Mouse (Mus musculus): Measurements from ENCODE around the gene Mtln. TPM values are rescaled to one million over a fixed set of nuclear protein-coding genes. Genes with fewer than 3 reads are reported as not detected.

Gene Mtln
- 35.9 and 38.2 TPM in 2 replicates for polyA plus RNA-seq (2015; fragmentation: Nextera tagmentation; extraction: Ambion mirVana)

DNA sequence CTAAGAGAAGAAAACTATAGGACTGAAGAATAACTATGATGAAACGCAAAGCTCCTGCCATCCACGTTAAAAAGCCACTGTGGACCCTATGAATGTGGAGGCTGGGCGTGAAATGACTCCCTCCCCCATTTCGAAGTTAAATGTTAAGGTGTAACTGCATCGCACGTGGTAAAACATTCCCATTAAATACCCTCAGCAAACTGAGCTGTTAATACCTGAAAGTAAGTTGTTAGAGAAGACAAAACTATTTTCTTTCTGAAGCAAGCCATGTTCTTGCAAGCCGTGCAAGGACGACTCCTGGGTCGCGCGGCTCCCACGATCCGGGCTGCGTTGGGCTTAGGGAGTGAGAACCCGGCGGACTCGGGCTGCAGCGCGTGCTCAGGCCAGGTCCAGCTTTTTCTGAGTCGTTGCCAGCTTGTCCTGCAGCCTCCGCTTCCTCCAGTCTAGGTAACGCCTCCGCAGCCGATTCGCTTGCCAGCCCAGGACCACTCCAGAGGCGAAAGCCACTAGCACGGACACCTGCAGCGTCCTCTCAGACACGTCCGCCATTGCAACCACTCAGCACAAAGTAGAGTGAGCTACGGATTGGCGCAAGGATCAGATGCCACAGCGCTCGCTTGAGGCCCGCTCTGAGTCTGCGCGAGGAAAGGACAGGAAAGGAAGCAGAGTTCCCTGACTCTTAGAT is at the start of gene Mtln:
Mtln (minus strand) TSS at position 570 of the 685 bp plus-strand sequence.
- no peaks in the 10 kb centered on the region for H3K36me3 ChIP-seq
- H3K9me3 ChIP-seq (replicated peaks) = no peaks in the 10 kb centered on the region
- peak; percentile 94 for ATAC-seq (replicated peaks; ENCODE audit: low FRiP score)
- no peaks in the 10 kb centered on the region for H3K27me3 ChIP-seq
- H3K27ac ChIP-seq = peak within 1 kb of the TSS; percentile 96
- H3K4me3 ChIP-seq (replicated peaks) = peak within 1 kb of the TSS; percentile 79
- H3K4me1 ChIP-seq = peaks cover 26% of the 10 kb centered on the region
- peak within 1 kb of the TSS; percentile 67 for H3K4me2 ChIP-seq
- H3K9ac ChIP-seq = peak within 1 kb of the TSS; percentile 80
- 1% methylated on average over 37 of the region's 37 CpGs for WGBS

GRCm38 (mm10) chr2:127841402-127841801 is 49.1 kb upstream of the Mtln start:
- no peak overlapping the region for H3K27ac ChIP-seq
- no peaks in the 10 kb centered on the region for H3K4me1 ChIP-seq
- H3K9ac ChIP-seq = no peak overlapping the region
- H3K27me3 ChIP-seq = peaks cover 55% of the 10 kb centered on the region
- no peaks in the 10 kb centered on the region for H3K9me3 ChIP-seq (replicated peaks)
- ATAC-seq (replicated peaks; ENCODE audit: low FRiP score) = no peak
- H3K4me3 ChIP-seq (replicated peaks) = no peak overlapping the region
- H3K36me3 ChIP-seq = no peaks in the 10 kb centered on the region
- H3K4me2 ChIP-seq = no peak overlapping the region
- 73% methylated on average over 1 of the region's 1 CpGs for WGBS

GRCm38 (mm10) chr2:127839425-127839824 is 47.1 kb upstream of the Mtln start:
- no peak overlapping the region for H3K9ac ChIP-seq
- no peaks in the 10 kb centered on the region for H3K9me3 ChIP-seq (replicated peaks)
- H3K4me1 ChIP-seq = no peaks in the 10 kb centered on the region
- H3K27ac ChIP-seq = no peak overlapping the region
- H3K27me3 ChIP-seq = peaks cover 61% of the 10 kb centered on the region
- no peaks in the 10 kb centered on the region for H3K36me3 ChIP-seq
- H3K4me2 ChIP-seq = no peak overlapping the region
- 18% methylated on average over 11 of the region's 11 CpGs for WGBS
- ATAC-seq (replicated peaks; ENCODE audit: low FRiP score) = no peak
- H3K4me3 ChIP-seq (replicated peaks) = no peak overlapping the region

GRCm38 (mm10) chr2:127838576-127838975 is 46.3 kb upstream of the Mtln start, which contains the start of gene Acoxl:
Gene Acoxl, plus strand, starts transcription at chr2:127838876.
- no peaks in the 10 kb centered on the region for H3K4me1 ChIP-seq

GRCm38 (mm10) chr2:127832833-127833190 is 40.5 kb upstream of the Mtln start:
- H3K9me3 ChIP-seq (replicated peaks) = no peaks in the 10 kb centered on the region
- H3K36me3 ChIP-seq = peaks cover 4% of the 10 kb centered on the region; the same call in 1 of the 2 replicates
- no peak overlapping the region for H3K9ac ChIP-seq
- no peak for ATAC-seq (replicated peaks; ENCODE audit: low FRiP score)
- no peak overlapping the region for H3K4me3 ChIP-seq (replicated peaks)
- H3K4me2 ChIP-seq = no peak overlapping the region
- 13% methylated on average over 2 of the region's 2 CpGs for whole genome bisulfite sequencing
- H3K27ac ChIP-seq = no peak overlapping the region
- H3K4me1 ChIP-seq = peaks cover 13% of the 10 kb centered on the region
- H3K27me3 ChIP-seq = peaks cover 19% of the 10 kb centered on the region

More at GRCm38 (mm10) chr2:127838576-127838975, 46.3 kb upstream of the Mtln start, which contains the start of gene Acoxl:
- no peak within 1 kb of the TSS for H3K4me3 ChIP-seq (replicated peaks)
- no peak for ATAC-seq (replicated peaks; ENCODE audit: low FRiP score)
- no peak within 1 kb of the TSS for H3K9ac ChIP-seq
- no peak within 1 kb of the TSS for H3K27ac ChIP-seq
- H3K9me3 ChIP-seq (replicated peaks) = no peaks in the 10 kb centered on the region
- peaks cover 64% of the 10 kb centered on the region for H3K27me3 ChIP-seq
- H3K36me3 ChIP-seq = no peaks in the 10 kb centered on the region
- WGBS = 71% methylated on average over 7 of the region's 7 CpGs
- no peak within 1 kb of the TSS for H3K4me2 ChIP-seq

DNA sequence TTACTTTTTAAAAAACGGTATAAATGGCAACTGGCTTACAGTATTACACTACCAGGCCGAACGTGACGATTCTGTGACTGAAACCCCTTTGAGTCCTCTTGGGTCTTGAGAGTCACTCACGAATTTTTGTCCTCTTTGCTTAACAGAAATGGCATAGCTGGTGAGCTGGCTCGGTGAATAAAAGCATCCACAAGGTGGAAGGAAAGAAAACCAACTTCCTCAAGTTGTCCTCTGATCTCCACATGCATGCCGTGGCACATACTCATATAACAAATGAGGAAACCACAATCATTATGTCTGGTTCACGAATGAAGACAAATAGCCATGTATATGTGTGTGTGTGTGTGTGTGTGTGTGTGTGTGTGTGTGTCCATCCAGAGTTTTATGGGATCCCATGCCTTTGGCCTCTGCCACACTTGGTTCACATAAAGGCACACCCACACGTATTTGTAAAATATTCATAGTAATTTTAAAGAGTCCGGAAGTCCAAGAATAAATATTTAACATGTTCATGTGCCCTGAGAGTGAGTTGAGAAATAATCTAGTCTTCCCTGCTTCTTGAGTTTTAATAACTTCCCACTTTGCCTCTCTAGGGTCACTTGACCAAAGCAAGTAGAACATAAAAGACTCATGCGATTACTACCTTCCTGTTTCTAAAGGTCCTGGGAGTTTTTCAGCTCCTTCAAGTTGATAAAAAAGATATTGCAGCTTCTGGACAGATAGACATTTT is 40.0 kb upstream of the Mtln start:
- peak; percentile 22; the same call in 1 of the 2 replicates for ATAC-seq (replicated peaks; ENCODE audit: low FRiP score)
- H3K4me1 ChIP-seq = peaks cover 13% of the 10 kb centered on the region
- H3K36me3 ChIP-seq = peaks cover 5% of the 10 kb centered on the region
- H3K27ac ChIP-seq = no peak overlapping the region
- H3K4me2 ChIP-seq = peak overlapping the region; percentile 67
- WGBS = 40% methylated on average over 11 of the region's 11 CpGs
- peaks cover 14% of the 10 kb centered on the region for H3K27me3 ChIP-seq
- no peaks in the 10 kb centered on the region for H3K9me3 ChIP-seq (replicated peaks)
- H3K9ac ChIP-seq = 0 out of 2 replicates have a peak overlapping the region, but pooled peaks have one; percentile 29
- H3K4me3 ChIP-seq (replicated peaks) = peak overlapping the region; percentile 74

DNA sequence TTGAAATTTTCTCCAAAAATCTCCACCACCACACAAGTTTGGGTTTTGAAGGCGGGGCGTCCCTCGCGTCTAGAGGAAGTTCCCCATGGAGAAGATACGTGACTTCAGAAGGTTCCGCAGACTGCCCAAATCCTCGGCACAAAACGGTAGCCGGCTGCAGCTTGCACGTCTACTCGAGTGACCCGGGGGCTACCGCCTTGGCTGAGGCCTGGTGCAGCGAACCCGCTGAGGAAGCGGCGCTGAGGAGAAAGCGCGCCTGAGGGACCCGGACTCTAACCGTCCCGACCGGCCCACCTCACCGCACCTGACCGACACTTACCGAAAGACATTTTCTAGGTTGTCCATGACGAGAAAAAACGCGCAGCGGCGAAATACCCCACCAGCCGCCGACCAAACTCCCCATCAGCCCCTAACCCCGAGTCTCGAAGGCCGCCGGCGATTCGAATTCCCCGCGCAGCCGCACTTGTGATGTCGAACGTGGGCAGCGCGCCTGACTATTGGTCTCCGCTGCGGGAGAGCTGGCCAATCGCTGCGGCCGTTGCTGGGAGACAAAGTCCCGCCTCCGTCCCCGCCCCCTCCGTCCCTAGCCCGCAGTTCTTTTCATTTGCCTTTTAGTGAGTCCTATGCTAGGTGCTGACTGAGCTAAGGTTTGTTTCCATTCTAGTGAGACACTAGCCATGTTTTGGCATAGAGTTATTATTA is 39.3 kb upstream of the Mtln start, which contains the start of gene Bub1:
Bub1 (minus strand) TSS at position 465 of the 702 bp plus-strand sequence.
- WGBS = under 1% methylated on average over 56 of the region's 56 CpGs
- peaks cover 10% of the 10 kb centered on the region; the same call in 1 of the 2 replicates for H3K27me3 ChIP-seq
- peaks cover 13% of the 10 kb centered on the region for H3K4me1 ChIP-seq
- H3K9me3 ChIP-seq (replicated peaks) = no peaks in the 10 kb centered on the region
- peak within 1 kb of the TSS; percentile 74 for H3K4me3 ChIP-seq (replicated peaks)
- H3K4me2 ChIP-seq = peak within 1 kb of the TSS; percentile 67
- peaks cover 10% of the 10 kb centered on the region for H3K36me3 ChIP-seq
- H3K27ac ChIP-seq = no peak within 1 kb of the TSS
- ATAC-seq (replicated peaks; ENCODE audit: low FRiP score) = peak; percentile 99
- H3K9ac ChIP-seq = peak within 1 kb of the TSS; percentile 53

GRCm38 (mm10) chr2:127789651-127790270 is 2.5 kb downstream of the Mtln start:
- H3K27me3 ChIP-seq = no peaks in the 10 kb centered on the region
- 23% methylated on average over 9 of the region's 9 CpGs for WGBS
- peak overlapping the region; percentile 84 for H3K4me3 ChIP-seq (replicated peaks)
- no peaks in the 10 kb centered on the region for H3K36me3 ChIP-seq
- no peak for ATAC-seq (replicated peaks; ENCODE audit: low FRiP score)
- H3K9ac ChIP-seq = peak overlapping the region; percentile 71; the same call in 1 of the 2 replicates
- H3K4me1 ChIP-seq = peaks cover 26% of the 10 kb centered on the region
- no peaks in the 10 kb centered on the region for H3K9me3 ChIP-seq (replicated peaks)
- H3K4me2 ChIP-seq = peak overlapping the region; percentile 72
- H3K27ac ChIP-seq = no peak overlapping the region

GRCm38 (mm10) chr2:127789138-127789537 is 3.1 kb downstream of the Mtln start:
- Histone ChIP-seq H3K9ac (peak overlapping the region; percentile 71), H3K4me3 (replicated peaks) (peak overlapping the region; percentile 84), H3K27me3 (no peaks in the 10 kb centered on the region), H3K4me1 (peaks cover 26% of the 10 kb centered on the region), H3K27ac (peak overlapping the region; percentile 67), H3K9me3 (replicated peaks) (no peaks in the 10 kb centered on the region), H3K4me2 (peak overlapping the region; percentile 72), H3K36me3 (no peaks in the 10 kb centered on the region)
- WGBS = 5% methylated on average over 11 of the region's 11 CpGs
- ATAC-seq (replicated peaks; ENCODE audit: low FRiP score) = no peak

DNA sequence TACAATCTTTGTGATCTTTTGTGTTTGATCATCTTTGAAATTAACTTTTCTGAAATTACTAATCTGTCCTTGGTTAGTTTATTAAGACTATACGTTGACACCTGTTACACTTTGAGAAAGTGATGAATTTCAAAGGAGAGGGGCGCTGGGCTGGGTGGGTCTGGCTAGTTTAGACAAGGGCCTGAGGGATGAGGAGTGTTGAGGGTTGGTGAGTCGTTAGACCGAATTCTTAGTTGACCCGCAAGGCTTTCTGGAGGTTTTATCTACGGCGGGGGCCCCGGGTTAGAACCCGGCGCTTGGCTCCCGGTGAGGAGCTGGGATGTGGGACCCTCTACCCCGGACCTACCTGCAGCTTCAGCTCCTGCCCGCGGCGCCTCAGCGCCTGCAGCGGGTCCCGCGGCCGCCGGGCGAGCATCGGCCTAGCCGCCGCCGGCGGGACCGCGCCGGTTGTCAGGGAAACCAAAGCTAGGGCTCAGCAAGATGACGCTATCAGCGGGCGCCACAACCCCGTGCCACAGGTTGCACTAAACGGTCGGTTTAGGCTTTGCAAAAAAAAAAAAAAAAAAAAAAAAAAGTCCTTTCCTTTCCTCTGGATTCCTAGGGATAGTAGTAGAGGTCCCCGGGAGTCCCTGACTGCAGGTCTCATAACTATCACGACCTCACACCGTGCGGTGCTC is 3.7 kb downstream of the Mtln start, which contains the start of gene Nphp1:
Nphp1 (minus strand) TSS at position 458 of the 677 bp plus-strand sequence.
- no peaks in the 10 kb centered on the region for H3K36me3 ChIP-seq
- peak within 1 kb of the TSS; percentile 71 for H3K9ac ChIP-seq
- H3K4me1 ChIP-seq = peaks cover 26% of the 10 kb centered on the region
- H3K27ac ChIP-seq = peak within 1 kb of the TSS; percentile 67
- WGBS = under 1% methylated on average over 40 of the region's 40 CpGs
- peak within 1 kb of the TSS; percentile 84 for H3K4me3 ChIP-seq (replicated peaks)
- H3K27me3 ChIP-seq = no peaks in the 10 kb centered on the region
- H3K9me3 ChIP-seq (replicated peaks) = no peaks in the 10 kb centered on the region
- H3K4me2 ChIP-seq = peak within 1 kb of the TSS; percentile 72
- ATAC-seq (replicated peaks; ENCODE audit: low FRiP score) = peak; percentile 74

- no peak for ATAC-seq (replicated peaks; ENCODE audit: low FRiP score)
- H3K27me3 ChIP-seq = no peaks in the 10 kb centered on the region
- H3K9ac ChIP-seq = no peak overlapping the region
- no peaks in the 10 kb centered on the region for H3K36me3 ChIP-seq
- WGBS = 97% methylated on average over 5 of the region's 5 CpGs
- no peaks in the 10 kb centered on the region for H3K9me3 ChIP-seq (replicated peaks)
- no peak overlapping the region for H3K4me2 ChIP-seq
- no peak overlapping the region for H3K27ac ChIP-seq
- peaks cover 26% of the 10 kb centered on the region for H3K4me1 ChIP-seq
- no peak overlapping the region for H3K4me3 ChIP-seq (replicated peaks)
Observed at GRCm38 (mm10) chr2:127787226-127787625, 5.1 kb downstream of the Mtln start.
